Mouse (Mus musculus): ENCODE measurements at regions not wholly inside any gene's neighbourhood (a gene's known extent, or its start where the extent isn't known, plus 50 kb on each side); places are given as distances from the start of the nearest gene placed in this dataset.

- peak; percentile 74 for ATAC-seq (ENCODE audit: low read depth)
- no peaks in the 10 kb centered on the region for H3K27me3 ChIP-seq
- 74% methylated on average over 2 of the region's 2 CpGs for WGBS
- no peak overlapping the region for H3K4me3 ChIP-seq
- no peaks in the 10 kb centered on the region for H3K9me3 ChIP-seq
- no peak overlapping the region for H3K4me2 ChIP-seq
- H3K27ac ChIP-seq (replicated peaks) = no peak overlapping the region
- H3K4me1 ChIP-seq (replicated peaks) = no peaks in the 10 kb centered on the region
- no peaks in the 10 kb centered on the region for H3K36me3 ChIP-seq
- no peak overlapping the region for H3K9ac ChIP-seq
These were observed 246.0 kb downstream of the Ttc6 start for GRCm38 (mm10) chr12:57809961-57810360.

DNA sequence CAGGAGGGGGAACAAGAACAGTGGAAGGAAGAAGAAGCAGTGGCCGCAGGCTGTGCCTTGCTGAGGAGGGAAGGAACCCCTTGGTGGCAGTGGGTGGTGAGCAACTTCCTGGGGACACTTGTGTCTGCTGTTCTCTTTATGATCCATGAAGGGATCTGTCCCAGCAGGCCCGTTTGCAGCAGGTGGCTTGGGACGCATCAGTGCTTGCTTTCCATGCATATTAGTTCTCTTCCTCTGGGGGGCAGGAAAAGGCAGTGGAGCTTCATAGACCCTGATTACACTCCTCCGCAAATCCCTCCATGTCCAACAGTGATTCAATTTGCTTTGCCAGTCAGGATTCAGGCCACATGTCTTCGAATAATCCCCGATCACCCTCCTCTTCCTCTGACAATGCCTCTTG lies 259.9 kb downstream of the Ttc6 start:
- Histone ChIP-seq H3K4me2 (no peak overlapping the region), H3K9ac (no peak overlapping the region), H3K27ac (replicated peaks) (no peak overlapping the region), H3K4me1 (replicated peaks) (no peaks in the 10 kb centered on the region), H3K27me3 (no peaks in the 10 kb centered on the region), H3K4me3 (no peak overlapping the region), H3K9me3 (no peaks in the 10 kb centered on the region), H3K36me3 (no peaks in the 10 kb centered on the region)
- WGBS = 64% methylated on average over 6 of the region's 6 CpGs
- peak; percentile 40; the same call in 1 of the 2 replicates for ATAC-seq (ENCODE audit: low read depth)

DNA sequence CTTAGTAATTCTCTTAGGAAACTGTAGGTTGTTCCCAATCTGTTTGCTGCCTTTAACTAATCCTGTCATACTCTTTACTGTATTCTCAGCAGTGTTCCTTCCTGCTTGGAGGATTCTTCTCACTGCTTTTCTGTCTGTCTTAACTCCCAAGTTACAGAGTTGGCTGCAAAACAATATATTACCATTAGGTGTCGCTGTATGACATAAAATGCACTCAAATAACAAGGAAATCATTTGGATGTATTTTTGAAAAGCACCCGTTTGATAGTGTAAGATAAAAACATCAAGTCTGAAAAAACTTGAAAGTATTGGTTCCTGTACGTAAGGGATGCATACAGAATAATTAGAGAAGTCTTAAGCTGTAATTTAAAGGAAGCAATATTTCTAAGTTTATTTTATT lies 261.8 kb downstream of the Ttc6 start:
- Histone ChIP-seq H3K4me1 (replicated peaks) (no peaks in the 10 kb centered on the region), H3K9me3 (no peaks in the 10 kb centered on the region), H3K36me3 (no peaks in the 10 kb centered on the region), H3K27me3 (no peaks in the 10 kb centered on the region), H3K4me3 (no peak overlapping the region), H3K27ac (replicated peaks) (no peak overlapping the region), H3K9ac (no peak overlapping the region), H3K4me2 (no peak overlapping the region)
- no peak for ATAC-seq (ENCODE audit: low read depth)
- WGBS = 19% methylated on average over 3 of the region's 3 CpGs

GRCm38 (mm10) chr12:57842813-57843212 lies 278.9 kb downstream of the Ttc6 start:
- 60% methylated on average over 4 of the region's 4 CpGs for WGBS
- Histone ChIP-seq H3K4me3 (no peak overlapping the region), H3K27me3 (no peaks in the 10 kb centered on the region), H3K27ac (replicated peaks) (no peak overlapping the region), H3K36me3 (no peaks in the 10 kb centered on the region), H3K9ac (no peak overlapping the region), H3K4me1 (replicated peaks) (peaks cover 7% of the 10 kb centered on the region; the same call in 1 of the 2 replicates), H3K9me3 (no peaks in the 10 kb centered on the region), H3K4me2 (no peak overlapping the region)
- peak; percentile 40; the same call in 1 of the 2 replicates for ATAC-seq (ENCODE audit: low read depth)

GRCm38 (mm10) chr12:57871028-57871427 lies 307.1 kb downstream of the Ttc6 start:
- H3K9me3 ChIP-seq = no peaks in the 10 kb centered on the region
- no peak overlapping the region for H3K27ac ChIP-seq (replicated peaks)
- H3K36me3 ChIP-seq = no peaks in the 10 kb centered on the region
- no peak for ATAC-seq (ENCODE audit: low read depth)
- no peak overlapping the region for H3K9ac ChIP-seq
- WGBS = 93% methylated on average over 2 of the region's 2 CpGs
- H3K27me3 ChIP-seq = no peaks in the 10 kb centered on the region
- H3K4me3 ChIP-seq = no peak overlapping the region
- H3K4me2 ChIP-seq = no peak overlapping the region
- no peaks in the 10 kb centered on the region for H3K4me1 ChIP-seq (replicated peaks)

DNA sequence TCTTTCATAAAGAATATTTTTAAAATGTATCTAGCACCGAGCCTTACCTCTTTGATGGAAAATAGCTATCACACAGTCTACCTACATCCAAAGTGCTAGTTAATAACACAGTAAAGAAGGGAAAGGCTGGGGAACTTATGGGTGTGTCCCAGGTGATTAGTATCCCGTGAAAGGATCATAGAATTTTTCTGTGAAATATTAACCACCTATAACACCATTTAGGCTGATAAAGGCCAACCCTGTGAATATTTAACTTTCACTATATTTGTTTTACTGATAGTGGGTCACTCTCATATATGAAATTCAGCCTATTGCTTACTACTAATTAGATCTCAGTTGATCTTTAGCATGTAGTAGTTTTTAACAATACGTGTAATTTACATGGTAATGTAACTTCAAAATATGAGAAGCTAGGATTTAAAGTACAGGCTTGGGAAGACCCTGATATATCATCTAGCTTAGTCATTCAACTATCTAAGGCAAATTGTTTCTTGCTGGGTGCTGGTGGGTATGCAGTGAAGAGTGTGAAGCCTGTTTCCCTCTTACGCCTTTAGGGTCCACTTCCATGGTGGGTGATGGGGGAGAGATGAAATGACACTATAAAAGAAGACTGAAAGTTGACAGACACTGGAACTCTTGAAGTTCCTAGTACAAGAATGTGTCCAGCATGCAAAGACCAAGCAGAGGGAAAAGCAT lies 320.6 kb upstream of the Sstr1 start:
- H3K4me3 ChIP-seq = no peak overlapping the region
- H3K27ac ChIP-seq (replicated peaks) = no peak overlapping the region
- no peak for ATAC-seq (ENCODE audit: low read depth)
- 88% methylated on average over 4 of the region's 4 CpGs for WGBS
- H3K36me3 ChIP-seq = no peaks in the 10 kb centered on the region
- H3K9ac ChIP-seq = no peak overlapping the region
- no peaks in the 10 kb centered on the region for H3K9me3 ChIP-seq
- no peaks in the 10 kb centered on the region for H3K27me3 ChIP-seq
- no peak overlapping the region for H3K4me2 ChIP-seq
- no peaks in the 10 kb centered on the region for H3K4me1 ChIP-seq (replicated peaks)

DNA sequence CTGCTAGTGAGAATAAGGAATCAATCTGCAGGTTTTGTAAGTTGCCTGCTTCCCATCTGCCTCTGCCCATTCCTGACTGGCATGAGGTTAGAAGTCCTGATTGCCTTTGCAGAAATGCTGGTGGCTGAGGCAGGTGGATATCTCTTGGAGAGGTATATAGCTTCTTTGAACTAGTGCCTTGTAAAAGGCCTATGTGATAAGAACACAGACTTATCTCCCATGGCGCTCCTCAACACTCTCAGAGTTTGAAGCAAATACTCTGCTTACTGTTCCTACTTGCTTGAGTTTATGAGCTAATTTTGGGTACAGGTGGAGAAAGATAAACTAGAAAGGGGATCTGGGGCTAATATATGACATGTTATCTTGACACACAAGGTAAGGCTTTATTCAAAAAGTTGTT lies 320.0 kb upstream of the Sstr1 start:
- no peak overlapping the region for H3K4me3 ChIP-seq
- WGBS = 95% methylated on average over 1 of the region's 1 CpGs
- no peak overlapping the region for H3K4me2 ChIP-seq
- H3K9me3 ChIP-seq = no peaks in the 10 kb centered on the region
- H3K9ac ChIP-seq = no peak overlapping the region
- no peak for ATAC-seq (ENCODE audit: low read depth)
- no peaks in the 10 kb centered on the region for H3K36me3 ChIP-seq
- no peaks in the 10 kb centered on the region for H3K27me3 ChIP-seq
- no peaks in the 10 kb centered on the region for H3K4me1 ChIP-seq (replicated peaks)
- no peak overlapping the region for H3K27ac ChIP-seq (replicated peaks)

DNA sequence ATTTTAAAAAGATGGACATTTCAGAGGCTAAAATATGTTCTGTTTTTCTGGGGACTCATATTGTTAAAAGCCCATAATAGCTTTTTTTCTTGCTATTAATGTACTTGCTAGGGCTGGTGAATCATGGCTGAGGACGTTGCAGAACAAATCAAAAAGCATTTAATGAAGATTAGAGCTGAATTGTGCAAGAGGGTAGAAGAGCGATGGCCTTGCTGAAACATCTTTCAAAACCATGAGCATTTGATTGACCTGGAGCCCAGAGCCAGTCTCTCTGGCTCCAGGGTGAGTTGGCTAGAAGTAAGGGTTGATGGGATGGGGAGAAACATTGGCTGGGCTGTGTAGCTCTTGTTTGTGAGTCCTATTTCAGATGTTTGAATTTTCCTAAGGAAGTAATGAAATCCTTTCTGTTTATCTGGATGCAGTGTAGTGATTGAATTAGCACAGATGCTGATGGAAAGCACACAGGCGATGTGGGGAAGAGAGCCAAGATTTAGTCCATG lies 313.8 kb upstream of the Sstr1 start:
- H3K4me2 ChIP-seq = no peak overlapping the region
- no peak overlapping the region for H3K4me3 ChIP-seq
- no peak overlapping the region for H3K27ac ChIP-seq (replicated peaks)
- H3K9me3 ChIP-seq = no peaks in the 10 kb centered on the region
- H3K9ac ChIP-seq = no peak overlapping the region
- H3K4me1 ChIP-seq (replicated peaks) = no peaks in the 10 kb centered on the region
- H3K27me3 ChIP-seq = no peaks in the 10 kb centered on the region
- 64% methylated on average over 3 of the region's 3 CpGs for WGBS
- H3K36me3 ChIP-seq = no peaks in the 10 kb centered on the region
- no peak for ATAC-seq (ENCODE audit: low read depth)

- Histone ChIP-seq H3K9me3 (no peaks in the 10 kb centered on the region), H3K36me3 (no peaks in the 10 kb centered on the region), H3K27me3 (no peaks in the 10 kb centered on the region), H3K4me3 (no peak overlapping the region), H3K9ac (no peak overlapping the region), H3K4me2 (no peak overlapping the region), H3K27ac (replicated peaks) (no peak overlapping the region), H3K4me1 (replicated peaks) (no peaks in the 10 kb centered on the region)
- ATAC-seq (ENCODE audit: low read depth) = no peak
- WGBS = 83% methylated on average over 1 of the region's 1 CpGs
These were observed 306.9 kb upstream of the Sstr1 start for GRCm38 (mm10) chr12:57904658-57905057.

DNA sequence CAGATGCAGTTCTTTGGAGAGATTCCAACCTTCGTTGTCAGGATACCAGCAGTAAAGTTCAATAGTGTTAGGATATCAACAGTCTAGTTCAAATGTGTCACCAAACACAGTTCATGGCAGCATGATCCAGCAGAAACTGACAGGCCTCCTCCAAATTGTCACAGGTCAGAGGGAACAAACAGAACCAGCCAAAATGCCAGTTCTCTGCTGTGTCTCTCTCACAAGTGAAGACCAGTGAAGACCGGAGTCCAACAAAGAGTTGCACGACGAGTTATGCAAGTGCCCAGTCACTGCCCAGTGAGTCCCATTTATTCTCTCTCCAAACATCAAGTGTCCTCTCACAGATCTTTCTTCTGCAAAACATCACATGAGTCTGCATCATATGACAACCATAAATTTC lies 293.4 kb upstream of the Sstr1 start:
- Histone ChIP-seq H3K4me1 (replicated peaks) (no peaks in the 10 kb centered on the region), H3K27me3 (no peaks in the 10 kb centered on the region), H3K9me3 (no peaks in the 10 kb centered on the region), H3K4me2 (no peak overlapping the region), H3K36me3 (no peaks in the 10 kb centered on the region), H3K9ac (no peak overlapping the region), H3K27ac (replicated peaks) (no peak overlapping the region), H3K4me3 (no peak overlapping the region)
- no peak for ATAC-seq (ENCODE audit: low read depth)
- 93% methylated on average over 4 of the region's 4 CpGs for whole genome bisulfite sequencing

GRCm38 (mm10) chr12:57922031-57922430 lies 289.5 kb upstream of the Sstr1 start:
- Histone ChIP-seq H3K27me3 (no peaks in the 10 kb centered on the region), H3K9me3 (no peaks in the 10 kb centered on the region), H3K9ac (no peak overlapping the region), H3K4me1 (replicated peaks) (no peaks in the 10 kb centered on the region), H3K4me2 (no peak overlapping the region), H3K27ac (replicated peaks) (no peak overlapping the region), H3K4me3 (no peak overlapping the region), H3K36me3 (no peaks in the 10 kb centered on the region)
- WGBS = 81% methylated on average over 1 of the region's 1 CpGs
- ATAC-seq (ENCODE audit: low read depth) = no peak

DNA sequence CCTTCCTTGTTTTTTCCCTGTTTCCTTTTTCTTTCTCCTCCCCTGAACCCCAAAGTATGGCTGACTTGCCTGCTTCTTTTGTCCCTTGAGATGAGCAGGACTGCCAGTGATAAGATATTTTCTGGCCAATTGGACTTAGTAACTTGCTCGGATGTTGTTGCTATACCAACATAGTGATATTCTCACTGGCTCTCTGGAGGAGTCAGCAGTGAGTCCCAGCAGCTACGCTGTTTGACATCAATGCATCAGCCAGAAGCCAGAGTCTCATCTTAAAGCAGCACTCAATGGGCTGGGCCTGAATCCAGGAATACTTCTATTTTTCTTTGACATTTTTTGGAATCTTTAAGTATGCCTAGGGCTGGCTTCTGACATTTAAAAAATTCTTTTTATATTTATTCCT lies 287.1 kb upstream of the Sstr1 start:
- H3K27me3 ChIP-seq = no peaks in the 10 kb centered on the region
- 83% methylated on average over 2 of the region's 2 CpGs for WGBS
- no peaks in the 10 kb centered on the region for H3K4me1 ChIP-seq (replicated peaks)
- no peak overlapping the region for H3K4me2 ChIP-seq
- H3K9ac ChIP-seq = no peak overlapping the region
- no peak for ATAC-seq (ENCODE audit: low read depth)
- no peaks in the 10 kb centered on the region for H3K9me3 ChIP-seq
- no peak overlapping the region for H3K27ac ChIP-seq (replicated peaks)
- no peak overlapping the region for H3K4me3 ChIP-seq
- H3K36me3 ChIP-seq = no peaks in the 10 kb centered on the region

- Histone ChIP-seq H3K9ac (no peak overlapping the region), H3K4me1 (replicated peaks) (no peaks in the 10 kb centered on the region), H3K9me3 (no peaks in the 10 kb centered on the region), H3K27ac (replicated peaks) (no peak overlapping the region), H3K27me3 (no peaks in the 10 kb centered on the region), H3K4me3 (no peak overlapping the region), H3K4me2 (no peak overlapping the region), H3K36me3 (no peaks in the 10 kb centered on the region)
- 100% methylated on average over 1 of the region's 1 CpGs for WGBS
- ATAC-seq (ENCODE audit: low read depth) = no peak
These were observed 284.7 kb upstream of the Sstr1 start for GRCm38 (mm10) chr12:57926886-57927285.
